Mouse (Mus musculus) CH12.LX (cell line): ENCODE measurements around the gene Eid1. TPM values are rescaled to one million over a fixed set of nuclear protein-coding genes. Genes with fewer than 3 reads are reported as not detected.

Source experiments
- DNase-seq: peaks from one replicate; pipeline ENCODE4 v3.0.0-alpha.2; 2013; ENCODE audit errors: extremely low read depth
- H3K27ac ChIP-seq: 2 replicates; pipeline ENCODE4 v1.5.1; 2012; ENCODE audit warnings: low read depth, mild to moderate bottlenecking, control low read depth, moderate library complexity; ENCODE audit not compliant: insufficient read depth
- H3K27me3 ChIP-seq: replicated peaks from 2 replicates; pipeline ENCODE3; 2012; ENCODE audit warnings: inconsistent platforms
- H3K36me3 ChIP-seq, 2 experiments: replicated peaks in 1 of 2; 2 replicates each; pipeline versions ENCODE3 to v1.6.1; 2012; ENCODE audit warnings: inconsistent platforms in 1 of 2, low read length in 1 of 2, mild to moderate bottlenecking in 1 of 2, mixed read lengths in 1 of 2, moderate library complexity in 1 of 2; ENCODE audit not compliant: control insufficient read depth in 1 of 2, insufficient read depth in 1 of 2
- H3K4me1 ChIP-seq, 2 experiments: 2 replicates each; pipeline ENCODE4 v1.6.1; 2012; ENCODE audit warnings: inconsistent platforms in 1 of 2, moderate library complexity in 1 of 2; ENCODE audit not compliant: insufficient read depth in 2 of 2, control insufficient read depth in 1 of 2
- H3K4me2 ChIP-seq: 2 replicates; pipeline ENCODE4 v1.6.1; 2012; ENCODE audit warnings: low read depth, mild to moderate bottlenecking, control low read depth; ENCODE audit not compliant: poor library complexity, insufficient read depth, severe bottlenecking
- H3K4me3 ChIP-seq, 3 experiments: fragments of 150-350 bp in 1 of 3; sonication (generic) in 1 of 3; replicated peaks in 1 of 3; 2 replicates each; pipeline versions ENCODE3 to v1.5.1; 2011 to 2012; ENCODE audit warnings: low read depth in 2 of 3, low read length in 2 of 3, mild to moderate bottlenecking in 2 of 3, moderate library complexity in 2 of 3, control low read depth in 1 of 3, improper control_type of control experiment in 1 of 3, inconsistent platforms in 1 of 3, mixed read lengths in 1 of 3; ENCODE audit not compliant: poor library complexity in 1 of 3
- H3K79me2 ChIP-seq: replicated peaks from 2 replicates; pipeline ENCODE4 v1.6.1; 2012; ENCODE audit warnings: mild to moderate bottlenecking, moderate library complexity; ENCODE audit not compliant: control insufficient read depth, poor library complexity, insufficient read depth, severe bottlenecking; ENCODE audit errors: extremely low read depth
- H3K9ac ChIP-seq: 2 replicates; pipeline ENCODE4 v1.6.1; 2012; ENCODE audit warnings: low read depth, mild to moderate bottlenecking, control low read depth, moderate library complexity; ENCODE audit not compliant: insufficient read depth
- H3K9me3 ChIP-seq: replicated peaks from 2 replicates; pipeline ENCODE3; 2012; ENCODE audit warnings: low read length, inconsistent platforms, mixed read lengths
- CTCF ChIP-seq, 2 experiments: IDR thresholded peaks in 1 of 2; conservative IDR thresholded peaks in 1 of 2; 2 replicates each; pipeline ENCODE4 v1.5.1; 2011 to 2012; ENCODE audit warnings: low read depth in 2 of 2, low read length in 2 of 2, improper control_type of control experiment in 1 of 2, inconsistent platforms in 1 of 2, mild to moderate bottlenecking in 1 of 2, moderate library complexity in 1 of 2
- E2F4 ChIP-seq: IDR thresholded peaks from 2 replicates; pipeline ENCODE4 v1.6.1; 2011; ENCODE audit warnings: low read depth, low read length, improper control_type of control experiment; ENCODE audit not compliant: insufficient replicate concordance
- ELF1 ChIP-seq: IDR thresholded peaks from 2 replicates; pipeline ENCODE4 v1.6.1; 2014; ENCODE audit warnings: low read depth, mild to moderate bottlenecking, inconsistent platforms, low read length, improper control_type of control experiment
- EP300 ChIP-seq: IDR thresholded peaks from 2 replicates; pipeline ENCODE4 v1.6.1; 2011; ENCODE audit warnings: low read length, improper control_type of control experiment
- IRF4 ChIP-seq: IDR thresholded peaks from 2 replicates; pipeline ENCODE4 v1.6.1; 2014; ENCODE audit warnings: low read depth, mild to moderate bottlenecking, inconsistent platforms, low read length, improper control_type of control experiment
- KAT2A ChIP-seq: IDR thresholded peaks from 2 replicates; pipeline ENCODE4 v1.6.1; 2012; ENCODE audit warnings: low read length, improper control_type of control experiment, inconsistent platforms; ENCODE audit not compliant: insufficient replicate concordance
- MAZ ChIP-seq: IDR thresholded peaks from 2 replicates; pipeline ENCODE4 v1.6.1; 2012; ENCODE audit warnings: low read depth, mild to moderate bottlenecking, inconsistent platforms, low read length, improper control_type of control experiment, moderate library complexity
- MXI1 ChIP-seq: IDR thresholded peaks from 2 replicates; pipeline ENCODE4 v1.6.1; 2011; ENCODE audit warnings: mild to moderate bottlenecking, low read depth, low read length, improper control_type of control experiment
- MYC ChIP-seq: IDR thresholded peaks from 2 replicates; pipeline ENCODE4 v1.6.1; 2011; ENCODE audit warnings: low read depth, mild to moderate bottlenecking, improper control_type of control experiment, low read length
- NRF1 ChIP-seq: IDR thresholded peaks from 2 replicates; pipeline ENCODE4 v1.6.1; 2014; ENCODE audit warnings: low read depth, mild to moderate bottlenecking, inconsistent platforms, low read length, improper control_type of control experiment, moderate library complexity
- POLR2AphosphoS2 ChIP-seq: IDR thresholded peaks from 2 replicates; pipeline ENCODE4 v1.6.1; 2011; ENCODE audit warnings: low read depth, low read length, improper control_type of control experiment
- TBP ChIP-seq: conservative IDR thresholded peaks from 2 replicates; pipeline ENCODE4 v1.6.1; 2011; ENCODE audit warnings: low read depth, low read length, improper control_type of control experiment
- ZMIZ1 ChIP-seq: IDR thresholded peaks from 2 replicates; pipeline ENCODE4 v1.6.1; 2012; ENCODE audit warnings: low read depth, mild to moderate bottlenecking, inconsistent platforms, low read length, improper control_type of control experiment
- dilution Hi-C: fragments of 300-500 bp; cut with MboI; formaldehyde crosslinking; loops from 2 replicates; pipeline ENCODE4 v1.14.3; 2020; ENCODE audit warnings: low sequenced_read_pairs; ENCODE audit not compliant: extremely low pct_unique_long_range_greater_than_20kb, extremely low pct_ligation_motif_present
- in situ Hi-C: fragments of 300-500 bp; cut with MboI; formaldehyde crosslinking; loops from 3 replicates; pipeline ENCODE4 v1.14.3; 2019; ENCODE audit warnings: low sequenced_read_pairs, low pct_ligation_motif_present, low pct_unique_long_range_greater_than_20kb, mixed read lengths
- polyA plus RNA-seq: library from polyadenylated mRNA; unstranded; fragments of >175 nt; gene quantifications from 2 replicates; pipeline ENCODE4 v1.2.1, GENCODE M21; 2012; ENCODE audit warnings: low read depth; ENCODE audit not compliant: insufficient read length
- total RNA-seq, 2 experiments: library from RNA; depleted of rRNA; stranded (reverse); fragments of 300-350 nt in 1 of 2; fragments of >200 nt in 1 of 2; gene quantifications; 2 replicates each; pipeline ENCODE4 v1.2.3; 2012 to 2014

Eid1 gene
- total and polyA plus RNA-seq, 3 experiments = 15.4 to 39.8 (median 20.4) TPM

GRCm38 (mm10) chr2:125630010-125630409, 42.9 kb upstream of the Eid1 start:
- in situ Hi-C loops (no loop called here), dilution Hi-C loops (no loop called here)
- no peak for TF ChIP-seq MXI1

GRCm38 (mm10) chr2:125637331-125637730, 35.6 kb upstream of the Eid1 start:
- Histone ChIP-seq H3K79me2 (no peaks in the 10 kb centered on the region), H3K27ac (no peak overlapping the region), H3K4me1 (no peaks in the 10 kb centered on the region), H3K9ac (no peak overlapping the region), H3K27me3 (no peaks in the 10 kb centered on the region), H3K4me2 (no peak overlapping the region), H3K4me3 (no peak overlapping the region), H3K9me3 (peaks cover 2% of the 10 kb centered on the region), H3K36me3 (no peaks in the 10 kb centered on the region)
- dilution Hi-C loops = no loop called here
- TF ChIP-seq NRF1 (no peak), KAT2A (no peak), MAZ (no peak), ZMIZ1 (no peak), MYC (no peak), CTCF (conservative IDR thresholded peaks at IDR 0.05 in 1 of 2, IDR thresholded peaks at IDR 0.05 in 1 of 2; ENCODE audit: low read depth in 2 of 2, low read length in 2 of 2) (no peak), EP300 (no peak), POLR2AphosphoS2 (no peak)
- no peak for DNase-seq
- in situ Hi-C loops = no loop called here

More at GRCm38 (mm10) chr2:125630010-125630409, 42.9 kb upstream of the Eid1 start:
- Histone ChIP-seq H3K27me3 (peaks cover 6% of the 10 kb centered on the region), H3K36me3 (no peaks in the 10 kb centered on the region), H3K9me3 (no peaks in the 10 kb centered on the region), H3K79me2 (no peaks in the 10 kb centered on the region), H3K9ac (no peak overlapping the region), H3K4me3 (no peak overlapping the region), H3K4me2 (no peak overlapping the region), H3K4me1 (peaks cover 7% of the 10 kb centered on the region in 2 experiments), H3K27ac (no peak overlapping the region)
- DNase-seq = no peak

- Histone ChIP-seq H3K27me3 (no peaks in the 10 kb centered on the region), H3K9ac (no peak overlapping the region), H3K79me2 (no peaks in the 10 kb centered on the region), H3K4me1 (peaks cover 0 to 4% of the 10 kb centered on the region in 2 experiments; a peak in 1 of 4 replicates), H3K4me2 (no peak overlapping the region), H3K36me3 (no peaks in the 10 kb centered on the region), H3K27ac (no peak overlapping the region), H3K4me3 (no peak overlapping the region), H3K9me3 (no peaks in the 10 kb centered on the region)
- in situ Hi-C loops (no loop called here), dilution Hi-C loops (no loop called here)
- TF ChIP-seq E2F4 (no peak), IRF4 (no peak), ELF1 (no peak), TBP (no peak)
- DNase-seq = no peak
Observed at GRCm38 (mm10) chr2:125644912-125645311, 28.0 kb upstream of the Eid1 start.
